Mouse (Mus musculus) lung, postnatal 0 days (tissue): ENCODE data around the gene Ube2d3.

Experiments
- CTCF ChIP-seq: IDR thresholded peaks from 2 replicates; pipeline ENCODE4 v1.5.1; 2016; ENCODE audit warnings: antibody characterized with exemption, mild to moderate bottlenecking
- EP300 ChIP-seq: IDR thresholded peaks from 2 replicates; pipeline ENCODE4 v1.6.1; 2016; ENCODE audit warnings: antibody characterized with exemption, mild to moderate bottlenecking, control low read depth

- no peak for TF ChIP-seq CTCF
- no peak for TF ChIP-seq EP300
Measured at GRCm38 (mm10) chr3:135475025-135475424, 37.1 kb downstream of the Ube2d3 start.
